Mouse (Mus musculus): ENCODE measurements around the gene Map4k5.

Gene Map4k5

GRCm38 (mm10) chr12:69838376-69838775 lies 54.6 kb downstream of the Map4k5 start:
- DNase-seq = peak; percentile 52

DNA sequence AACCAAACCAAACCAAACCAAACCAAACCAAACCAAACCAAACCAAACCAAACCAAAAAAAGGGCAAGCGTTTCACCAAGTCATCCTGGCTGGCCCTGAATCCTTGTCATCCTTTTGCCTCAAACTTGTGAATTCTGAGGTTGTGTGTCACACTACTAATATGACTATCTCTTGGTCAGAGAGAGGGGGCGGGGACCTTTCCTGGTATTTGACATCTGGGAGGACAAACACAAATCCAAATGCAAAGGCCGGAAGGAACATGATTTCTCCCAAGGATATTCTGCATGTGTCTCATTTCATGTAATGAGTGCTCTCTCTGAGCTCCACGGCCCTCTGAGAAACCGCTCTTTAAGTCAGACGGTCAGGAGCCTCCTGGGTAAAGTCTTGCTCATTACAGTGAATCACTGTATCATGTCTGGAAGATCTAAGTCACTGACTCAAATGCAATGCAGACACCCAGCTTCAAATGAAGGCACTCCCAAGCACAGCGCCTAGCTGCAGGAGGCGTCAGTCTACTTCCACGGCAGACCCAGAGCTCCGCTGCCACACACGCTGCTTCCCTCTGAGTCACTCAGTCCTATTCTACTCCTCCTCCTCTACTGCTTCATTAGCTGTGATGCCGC lies 58.9 kb downstream of the Map4k5 start:
- no peak for DNase-seq

DNA sequence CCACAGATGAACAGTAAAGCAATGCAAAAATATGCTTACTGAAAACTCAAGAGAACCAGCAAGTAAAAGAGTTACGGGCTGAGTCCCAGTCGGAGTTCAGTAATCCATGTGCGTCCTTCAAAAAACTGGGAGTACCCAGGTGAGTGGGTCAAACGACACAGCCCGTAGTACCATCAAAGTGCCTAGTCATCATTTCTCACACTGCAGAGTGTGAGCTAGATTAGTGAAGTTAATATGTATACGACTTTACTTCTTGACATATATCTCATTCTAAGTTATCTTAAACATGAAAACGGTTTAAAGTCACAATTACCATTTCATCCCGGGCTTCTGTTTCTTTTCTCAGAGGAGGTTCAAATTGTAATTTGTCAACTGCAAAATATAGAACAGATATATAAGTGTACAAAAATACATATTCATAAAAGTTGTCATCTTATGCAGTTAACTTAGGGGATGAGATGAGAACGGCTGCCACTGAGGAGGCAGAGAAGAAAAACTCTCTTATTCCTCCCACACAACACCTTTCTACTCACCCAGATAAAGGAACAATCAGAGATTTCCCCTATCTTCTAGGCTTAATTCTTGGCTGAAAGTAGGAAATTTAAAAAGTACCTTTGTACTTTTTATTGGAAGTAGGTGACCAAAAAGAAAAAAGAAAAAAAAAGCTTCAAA lies 61.6 kb downstream of the Map4k5 start:
- DNase-seq = no peak

- no peak for DNase-seq
Observed at GRCm38 (mm10) chr12:69828214-69828613, 64.8 kb downstream of the Map4k5 start.

DNA sequence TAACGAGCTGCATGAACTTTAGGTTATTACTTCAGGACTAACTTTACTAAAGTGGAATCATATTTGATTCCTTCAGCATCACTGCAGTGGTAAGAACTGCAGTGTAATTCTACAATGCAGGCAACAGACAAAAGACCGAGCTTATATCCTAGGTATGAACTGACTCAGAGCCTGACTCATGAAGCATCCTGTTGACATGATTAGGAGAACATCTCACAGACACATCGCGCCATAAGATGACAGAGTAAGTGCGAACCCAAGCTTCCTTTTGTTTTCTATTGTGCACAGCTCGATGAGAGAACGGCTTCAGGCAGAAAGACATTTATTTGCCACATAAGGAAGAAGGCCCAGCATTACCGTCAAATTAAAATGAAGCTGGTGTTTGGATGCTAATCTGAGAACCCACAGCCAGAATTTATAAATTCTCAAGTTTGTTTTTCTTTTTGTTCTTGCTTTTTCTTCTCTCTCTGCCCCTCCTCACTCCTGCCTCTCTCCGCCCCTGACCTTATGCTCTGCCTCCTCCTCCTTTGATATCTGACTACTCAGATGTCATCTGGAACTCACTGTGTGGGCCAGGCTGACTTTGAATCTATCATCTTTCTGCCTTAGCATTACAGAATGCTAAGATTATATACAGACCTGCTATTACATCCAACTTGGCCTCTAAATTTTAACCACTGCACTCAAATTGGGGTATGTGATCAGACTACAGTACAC lies 68.0 kb downstream of the Map4k5 start:
- no peak for DNase-seq

DNA sequence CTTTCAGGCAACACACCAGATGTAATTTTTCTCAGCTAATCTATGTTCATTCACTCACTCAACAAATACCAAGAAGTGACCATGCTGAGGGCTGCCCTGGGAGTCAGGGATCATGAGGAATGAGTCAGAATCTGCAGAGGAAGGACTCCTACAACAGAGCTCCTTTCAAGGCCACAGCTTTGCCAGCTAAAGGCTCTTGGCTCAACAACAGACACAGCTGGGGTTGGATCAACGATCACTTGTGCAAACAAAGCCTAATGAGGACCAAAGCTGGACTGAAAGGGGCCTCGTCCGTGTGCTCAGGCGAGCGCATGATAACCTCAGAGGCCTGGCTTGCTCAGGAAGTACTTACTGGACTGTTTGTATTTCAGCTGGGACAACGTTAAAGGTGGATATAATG lies 78.7 kb downstream of the Map4k5 start:
- DNase-seq = no peak

- no peak for DNase-seq
Observed at GRCm38 (mm10) chr12:69813596-69813995, 79.4 kb downstream of the Map4k5 start.

DNA sequence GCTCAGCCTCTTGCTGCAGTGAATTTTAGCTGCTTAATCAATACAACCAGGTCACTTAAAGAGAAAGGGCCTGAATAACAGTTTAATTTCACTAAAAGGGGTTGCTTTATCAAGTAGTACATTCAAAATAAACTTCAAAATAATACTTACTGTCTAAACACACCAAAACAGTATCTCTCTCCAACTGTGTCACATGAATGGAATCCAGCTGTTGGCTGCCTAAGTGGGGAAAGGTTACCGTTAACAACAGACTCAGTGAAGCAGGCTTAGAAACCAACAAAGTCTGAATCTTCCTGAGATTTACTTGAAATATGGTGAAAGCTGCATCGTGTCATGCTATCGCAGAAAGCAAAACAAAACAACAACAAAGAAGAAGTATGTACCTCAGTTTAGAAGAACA lies 80.0 kb downstream of the Map4k5 start:
- DNase-seq = no peak

DNA sequence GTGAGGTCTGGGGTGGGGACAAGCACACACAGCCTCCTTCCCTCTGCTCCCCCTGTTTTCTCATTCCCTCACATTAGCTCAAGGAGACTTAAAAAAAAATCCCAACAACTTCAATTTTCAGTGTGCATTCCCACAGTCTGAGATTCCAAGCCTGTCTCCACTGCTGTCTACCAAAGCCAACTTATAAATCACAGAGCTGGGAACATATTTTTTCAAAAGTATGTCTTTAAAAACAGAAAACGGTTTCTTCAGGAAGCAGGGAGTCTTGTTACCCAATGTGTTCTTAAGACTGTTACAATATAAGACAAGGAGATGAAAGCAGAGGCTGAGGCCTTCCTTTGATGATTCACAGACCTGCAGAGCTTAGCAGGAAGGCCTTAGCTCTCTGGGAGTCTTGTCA lies 81.0 kb downstream of the Map4k5 start:
- DNase-seq = no peak

DNA sequence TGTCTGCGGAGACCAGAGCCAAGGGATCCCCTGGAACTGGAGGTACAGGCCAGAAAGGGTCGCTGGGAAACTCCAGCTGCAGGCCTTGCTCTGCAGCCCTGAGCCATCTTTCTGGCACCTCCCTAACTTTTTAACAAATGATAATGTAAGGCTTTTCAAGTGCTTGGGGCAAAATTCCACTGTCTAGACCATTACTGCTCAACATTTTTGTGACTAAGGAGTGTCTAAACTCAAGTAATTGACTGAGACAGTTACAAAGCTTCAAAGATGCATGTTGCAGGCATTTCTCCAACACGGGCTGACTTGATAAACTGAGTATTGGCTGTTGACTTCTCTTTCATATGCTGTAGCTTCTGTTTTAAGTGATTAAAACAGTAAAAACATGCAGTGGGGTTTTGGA lies 83.6 kb downstream of the Map4k5 start:
- DNase-seq = no peak

DNA sequence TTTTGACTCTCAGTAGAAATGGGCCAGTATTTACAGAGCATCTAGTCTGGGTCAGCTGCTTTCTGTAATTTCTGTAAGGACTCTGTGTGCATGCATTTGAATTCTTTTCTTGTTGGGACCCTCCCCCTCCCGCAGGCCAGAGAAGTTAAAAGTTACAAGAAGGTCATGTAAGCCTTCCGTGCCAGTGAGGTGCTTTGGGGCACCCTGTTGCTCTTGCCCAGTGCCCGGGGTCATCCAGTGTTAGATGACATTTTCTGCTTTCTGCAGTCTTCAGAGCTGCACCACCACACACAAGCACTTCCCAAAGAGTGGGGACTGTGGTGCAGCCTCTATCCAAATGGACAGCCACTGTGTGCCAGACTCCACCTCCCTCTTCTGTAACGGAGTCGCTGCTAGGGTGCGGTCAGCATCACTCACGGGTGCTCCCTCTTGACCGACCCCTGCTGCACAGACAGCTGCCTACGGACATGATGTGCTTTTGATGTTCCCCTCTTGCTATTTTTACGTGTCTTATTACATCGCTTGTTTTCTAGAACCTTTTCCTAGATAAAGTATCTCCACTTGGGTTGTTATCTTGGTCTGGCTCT lies 85.5 kb downstream of the Map4k5 start:
- DNase-seq = no peak

- no peak for DNase-seq
Observed at GRCm38 (mm10) chr12:69805148-69805547, 87.9 kb downstream of the Map4k5 start.

GRCm38 (mm10) chr12:69804393-69805070 lies 88.5 kb downstream of the Map4k5 start:
- no peak for DNase-seq

DNA sequence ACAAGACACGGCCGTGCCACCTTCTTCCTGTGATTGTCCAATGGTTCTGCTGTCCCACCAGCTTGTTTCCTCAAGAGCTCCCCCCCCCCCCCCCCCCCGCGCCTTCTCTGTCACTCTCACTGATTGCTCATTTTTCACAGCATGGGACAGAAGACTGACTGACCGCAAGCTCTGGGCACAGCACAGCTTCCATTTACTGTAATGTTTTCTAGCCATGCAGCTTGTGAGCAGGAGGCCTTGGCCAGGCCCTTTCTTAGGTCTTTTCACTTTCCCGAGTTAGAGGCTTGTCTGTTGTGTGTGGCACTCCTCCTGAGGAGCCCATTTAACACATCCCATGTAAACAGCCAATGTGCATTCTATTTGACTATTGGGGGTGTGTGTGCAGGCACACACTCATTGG lies 89.8 kb downstream of the Map4k5 start:
- no peak for DNase-seq

DNA sequence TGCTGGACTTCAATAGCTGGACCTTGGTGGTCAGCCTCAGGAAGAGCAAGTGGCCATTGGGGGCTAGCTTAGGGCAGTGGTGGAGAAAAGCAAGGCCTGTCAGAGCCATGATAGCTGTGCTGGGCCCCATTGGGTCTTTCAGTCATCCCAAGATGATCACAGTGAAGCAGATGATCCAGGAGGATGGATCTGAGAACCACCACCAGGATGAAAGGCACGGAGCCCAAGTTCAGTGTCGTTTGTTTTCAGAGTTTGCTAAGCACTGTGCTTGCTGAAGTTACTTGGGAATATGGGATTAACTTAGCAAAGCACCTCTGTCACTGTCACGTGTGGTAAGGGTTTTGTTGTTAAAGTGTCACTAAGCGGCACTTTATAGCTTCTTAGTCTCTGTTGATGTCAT lies 92.4 kb downstream of the Map4k5 start:
- DNase-seq = no peak

GRCm38 (mm10) chr12:69796311-69796710 lies 96.7 kb downstream of the Map4k5 start:
- DNase-seq = no peak

- DNase-seq = peak; percentile 78
Observed at GRCm38 (mm10) chr12:69790530-69791505, 102.2 kb downstream of the Map4k5 start, which contains the start of gene Cdkl1. TSS of gene Cdkl1 (minus strand) at chr12:69791267.

- DNase-seq = peak; percentile 49
Observed at GRCm38 (mm10) chr12:69789766-69790529, 103.1 kb downstream of the Map4k5 start.

- DNase-seq = peak; percentile 32
Observed at GRCm38 (mm10) chr12:69788380-69788779, 104.6 kb downstream of the Map4k5 start.

GRCm38 (mm10) chr12:69785471-69785870 lies 107.5 kb downstream of the Map4k5 start:
- DNase-seq = no peak

Measured in thymus, postnatal 4 days (tissue).